Mouse (Mus musculus) ovary, postnatal 36 days (tissue): ENCODE data around the gene Bysl.

Experiments used
- DNase-seq: peaks from one replicate; pipeline ENCODE4 v3.0.0; 2022; ENCODE audit warnings: low spot score, mixed read lengths

The Bysl gene

DNA sequence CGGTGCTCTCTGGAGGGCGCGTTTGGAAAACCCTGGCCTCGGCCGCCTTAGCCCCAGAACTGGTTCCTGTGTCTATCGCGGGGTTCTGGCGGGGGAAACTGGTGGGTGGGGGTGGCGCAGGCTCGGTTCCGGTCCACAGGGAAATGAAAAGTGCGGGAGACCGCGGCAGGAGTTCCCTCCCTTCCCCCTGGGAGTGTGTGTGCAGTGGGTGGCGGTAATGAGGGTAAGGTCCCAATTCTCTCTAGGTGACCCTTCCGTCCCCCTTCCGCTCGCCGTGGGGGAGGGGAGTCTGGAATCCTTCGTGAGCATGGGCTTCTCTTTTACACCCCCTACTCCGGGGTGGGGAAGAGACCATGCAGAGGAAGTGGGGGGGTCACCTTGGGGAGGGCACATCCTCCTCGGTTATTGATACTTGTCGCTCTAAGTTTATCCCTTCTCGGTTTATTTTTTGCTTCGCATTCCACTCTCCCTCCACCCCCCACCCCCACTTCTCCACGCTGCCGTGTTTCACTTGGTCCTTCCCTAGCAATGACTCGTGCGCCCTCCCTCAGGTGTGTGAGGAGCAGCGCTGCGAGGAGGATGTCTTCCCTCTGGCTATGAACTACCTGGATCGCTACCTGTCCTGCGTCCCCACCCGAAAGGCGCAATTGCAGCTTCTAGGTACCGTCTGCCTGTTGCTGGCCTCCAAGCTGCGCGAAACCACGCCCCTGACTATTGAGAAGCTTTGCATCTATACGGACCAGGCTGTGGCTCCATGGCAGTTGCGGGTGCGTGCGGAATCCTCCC is 16.9 kb downstream of the Bysl start:
- DNase-seq, result peak; percentile 46

- DNase-seq, result no peak
These were observed 17.5 kb downstream of the Bysl start for GRCm38 (mm10) chr17:47593854-47594182.

GRCm38 (mm10) chr17:47593215-47593853 is 18.0 kb downstream of the Bysl start:
- peak; percentile 93 for DNase-seq

GRCm38 (mm10) chr17:47591073-47591472 is 20.2 kb downstream of the Bysl start:
- DNase-seq, result no peak

GRCm38 (mm10) chr17:47588517-47588916 is 22.8 kb downstream of the Bysl start:
- no peak for DNase-seq

- DNase-seq, result no peak
These were observed 30.3 kb downstream of the Bysl start for GRCm38 (mm10) chr17:47580962-47581361.

GRCm38 (mm10) chr17:47578655-47579054 is 32.6 kb downstream of the Bysl start:
- no peak for DNase-seq

- DNase-seq, result no peak
These were observed 36.5 kb downstream of the Bysl start for GRCm38 (mm10) chr17:47574830-47575229.

DNA sequence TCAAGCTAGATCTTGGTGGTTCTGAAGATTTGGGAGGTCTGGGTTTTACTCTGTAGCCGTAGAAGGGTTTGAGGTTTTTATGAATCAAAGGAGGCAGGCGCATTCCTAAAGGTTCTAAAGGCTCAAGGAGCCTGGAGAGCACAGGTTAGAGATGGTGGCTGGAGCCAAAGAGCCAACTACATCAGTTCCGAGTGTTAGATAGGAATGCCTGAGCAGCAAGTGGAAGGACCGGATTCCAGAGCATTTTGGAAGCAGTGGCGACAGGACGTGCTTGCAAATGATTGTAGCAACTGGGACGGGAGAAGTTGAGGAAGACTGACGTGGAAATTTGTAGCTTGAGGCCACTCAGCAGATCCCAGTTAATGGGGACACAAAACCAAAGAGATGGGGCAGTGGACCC is 37.3 kb downstream of the Bysl start:
- DNase-seq, result no peak

DNA sequence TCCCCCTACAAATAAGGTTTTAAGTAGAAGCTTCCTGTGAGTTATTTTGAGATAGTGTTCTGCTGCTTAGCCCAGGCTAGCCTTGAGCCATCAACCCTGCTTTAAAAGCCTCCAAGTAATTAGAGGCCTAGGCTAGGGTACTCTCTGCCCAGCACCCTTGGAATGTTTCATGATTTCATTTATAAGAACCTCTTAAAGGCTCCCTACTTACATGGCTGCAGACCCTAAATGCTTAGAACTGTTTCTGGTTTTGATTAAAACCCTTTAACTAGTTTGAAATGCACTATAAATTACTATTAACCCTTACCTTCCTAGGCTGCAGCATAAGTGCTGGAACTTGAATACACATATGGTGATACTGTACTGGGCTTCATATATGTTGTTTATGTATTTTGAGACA is 38.9 kb downstream of the Bysl start:
- DNase-seq, result no peak

DNA sequence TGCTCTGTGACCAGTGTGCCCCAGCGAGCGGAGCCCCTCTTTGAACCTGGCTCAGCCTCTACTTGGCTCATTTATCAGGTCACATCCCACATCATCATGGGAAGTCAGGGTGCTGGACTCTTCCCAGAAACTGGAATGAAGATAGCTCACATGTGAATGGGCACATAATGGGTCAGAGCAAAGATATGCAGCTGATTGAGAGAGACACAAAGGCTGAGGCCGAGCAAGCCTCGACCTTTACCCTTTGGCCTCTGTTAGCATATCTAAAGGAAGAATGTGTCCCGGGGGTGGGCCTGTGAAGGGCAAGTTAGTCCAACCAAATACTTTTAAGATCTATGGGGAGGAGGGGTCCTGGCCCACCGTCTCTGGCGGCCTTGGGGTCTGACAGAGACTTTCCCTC is 39.7 kb downstream of the Bysl start:
- no peak for DNase-seq

DNA sequence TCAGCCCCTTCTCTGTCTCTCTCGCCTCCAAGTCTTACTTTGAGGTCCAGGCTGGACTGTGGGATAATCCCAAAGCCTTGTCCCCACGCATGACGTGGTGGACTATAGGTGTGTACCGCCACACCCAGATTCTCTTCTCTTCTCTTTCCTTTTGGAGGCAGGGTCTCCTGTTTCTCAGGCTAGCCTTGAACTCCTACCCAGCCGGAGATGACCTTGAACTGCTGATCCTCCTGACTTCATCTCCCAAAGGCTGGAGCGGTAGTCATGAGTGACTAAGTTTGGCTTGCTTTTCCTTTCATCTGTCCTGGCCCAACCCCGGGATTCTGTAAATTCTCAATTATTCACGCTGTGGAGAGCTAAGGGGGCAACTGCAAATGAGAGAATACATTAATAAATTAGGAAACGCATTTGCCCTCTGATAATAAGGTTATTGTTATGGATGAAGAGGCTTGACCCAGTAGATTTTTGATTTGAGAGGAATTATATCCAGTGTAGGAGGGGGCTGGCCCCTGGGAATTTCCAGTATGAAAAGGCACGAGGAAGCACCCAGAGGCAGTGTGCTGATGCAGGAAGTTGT is 42.3 kb downstream of the Bysl start:
- no peak for DNase-seq

- no peak for DNase-seq
These were observed 42.9 kb downstream of the Bysl start for GRCm38 (mm10) chr17:47568389-47568788.

GRCm38 (mm10) chr17:47567271-47567670 is 44.0 kb downstream of the Bysl start:
- DNase-seq, result no peak

- DNase-seq, result no peak
These were observed 45.2 kb downstream of the Bysl start for GRCm38 (mm10) chr17:47566133-47566532.

DNA sequence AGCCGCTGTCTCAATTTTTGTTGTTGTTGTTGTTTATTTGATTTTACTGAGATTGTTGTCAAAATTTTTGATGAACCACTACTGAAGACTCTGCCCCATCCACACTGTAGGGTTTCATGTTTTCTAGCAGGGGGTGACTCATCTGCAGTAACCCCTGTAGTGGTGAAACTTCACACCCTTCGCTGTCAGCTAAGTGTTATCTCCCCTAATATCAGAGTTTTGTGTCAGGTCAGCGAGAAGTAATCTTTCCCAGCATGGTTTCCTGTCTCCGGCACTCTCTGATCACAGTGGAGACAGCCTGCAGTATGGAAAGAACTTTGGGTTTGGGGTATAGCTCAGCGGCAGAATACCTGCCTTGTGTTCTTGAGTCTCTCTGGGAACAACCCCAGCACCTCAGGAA is 46.7 kb downstream of the Bysl start:
- DNase-seq, result no peak

DNA sequence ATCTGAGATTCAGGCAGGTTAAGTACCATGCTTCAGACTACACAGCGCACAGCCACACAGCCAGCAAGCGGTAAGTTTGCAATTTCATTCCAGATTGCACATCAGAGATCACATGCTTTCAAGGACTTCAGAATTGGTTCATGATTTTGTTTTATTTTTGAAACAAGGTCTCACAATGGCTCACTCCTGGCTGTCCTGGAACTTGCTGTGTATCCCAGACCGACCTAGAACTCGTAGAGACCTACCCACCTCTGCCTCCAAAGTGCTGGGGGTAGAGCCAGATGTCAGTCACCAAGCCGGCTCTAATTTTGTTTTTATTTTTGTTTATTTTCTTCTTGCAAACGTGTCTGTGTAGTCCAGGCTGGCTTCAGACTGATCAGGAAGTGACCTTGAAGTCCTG is 48.4 kb downstream of the Bysl start:
- DNase-seq, result no peak

DNA sequence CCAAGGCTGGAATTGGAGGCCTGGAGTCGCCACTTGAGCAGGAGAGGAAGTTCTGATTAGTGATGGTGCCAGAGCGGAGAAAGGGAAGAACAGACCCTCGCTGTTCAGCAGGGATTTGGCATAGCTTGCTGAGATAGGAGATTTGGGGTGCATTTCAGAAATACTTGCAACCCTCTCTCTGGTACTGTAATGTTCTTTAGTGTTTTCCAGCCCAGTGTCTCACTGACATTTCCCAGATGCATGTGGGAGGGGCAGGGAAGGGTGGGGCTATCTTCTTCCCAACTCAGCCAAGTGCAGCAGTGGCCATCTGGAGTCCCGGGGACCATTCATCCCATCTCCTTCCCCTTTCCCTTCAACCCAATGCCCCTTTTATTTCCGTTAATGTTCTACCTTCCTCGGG is 51.6 kb downstream of the Bysl start:
- DNase-seq, result no peak

DNA sequence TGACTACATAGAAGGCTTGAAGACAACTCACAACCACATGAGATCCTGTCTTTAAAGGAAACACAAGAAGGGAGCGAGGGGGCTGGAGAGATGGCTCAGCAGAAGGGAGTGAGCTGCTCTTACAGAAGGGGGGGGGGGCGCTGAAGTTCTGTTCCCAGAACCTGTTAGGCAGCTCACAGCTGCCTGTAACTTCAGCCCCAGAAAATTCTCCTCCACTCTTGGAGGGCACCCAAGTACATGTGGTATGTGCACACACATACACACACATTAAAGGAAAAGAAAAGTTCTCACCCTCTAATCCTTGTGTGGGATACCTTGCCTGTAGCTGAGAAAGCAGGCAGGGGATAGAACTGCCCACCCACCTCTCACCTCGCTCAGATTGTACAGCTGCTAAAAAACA is 54.1 kb downstream of the Bysl start:
- DNase-seq, result no peak

- DNase-seq, result no peak
These were observed 56.7 kb downstream of the Bysl start for GRCm38 (mm10) chr17:47554621-47555020.

DNA sequence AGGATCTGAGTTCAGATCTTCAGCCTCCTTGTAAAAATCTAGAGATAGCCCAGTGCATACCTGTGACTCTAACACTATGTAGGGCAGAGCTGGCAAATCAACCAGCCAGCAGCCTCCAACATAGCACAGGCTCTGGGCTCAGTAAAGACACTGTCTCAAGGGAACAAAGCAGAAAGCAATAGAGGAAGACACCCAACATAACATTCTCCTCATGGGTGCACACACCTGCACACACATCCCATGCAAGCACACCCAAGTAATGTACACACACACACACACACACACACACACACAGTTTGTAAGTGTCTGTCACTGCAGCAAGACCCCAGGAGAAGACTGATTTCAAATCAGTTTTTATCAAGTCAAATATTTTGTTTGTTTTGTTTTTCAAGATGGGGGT is 58.3 kb downstream of the Bysl start:
- DNase-seq, result no peak

DNA sequence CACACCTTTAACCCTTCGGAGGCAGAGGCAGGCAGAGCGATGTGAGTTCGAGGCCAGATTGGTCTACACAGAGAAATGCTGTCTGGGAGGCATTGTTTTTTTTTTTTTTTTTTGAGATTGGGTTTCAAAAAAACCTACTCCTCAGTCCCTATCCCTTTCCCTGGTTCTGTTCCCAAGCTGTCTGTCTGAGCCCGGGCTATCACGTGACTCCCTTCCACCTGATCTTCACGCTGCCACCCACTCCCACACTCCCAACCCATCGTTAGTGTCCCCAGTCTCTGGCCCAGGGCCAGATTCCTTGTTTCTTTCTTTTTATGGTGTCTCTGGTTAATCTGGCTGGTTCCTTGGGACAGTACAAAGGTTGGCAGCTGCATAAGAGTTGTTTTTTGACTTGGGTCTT is 60.2 kb downstream of the Bysl start:
- DNase-seq, result no peak
